Mouse (Mus musculus): ENCODE results near the gene Mroh7. TPM values are rescaled to one million over a fixed set of nuclear protein-coding genes. Genes with fewer than 3 reads are reported as not detected.
"Not testable (repeated sequence)": the region's sequence is repeated elsewhere in the genome, so short reads cannot be mapped to it uniquely, and the experiment has no call there.

Mroh7 gene
- total and polyA plus RNA-seq, 3 experiments = 0.29 to 1.2 (median 0.34) TPM

GRCm38 (mm10) chr4:106737904-106738303 lies 7.2 kb upstream of the Mroh7 start:
- Histone ChIP-seq H3K4me1 (ENCODE audit: control insufficient read depth, insufficient read depth, low read length) (no peaks in the 10 kb centered on the region), H3K4me3 (no peak overlapping the region), H3K27me3 (ENCODE audit: control insufficient read depth, insufficient read depth, low read length) (no peaks in the 10 kb centered on the region), H3K9ac (ENCODE audit: low read depth, low read length) (no peak overlapping the region), H3K79me2 (replicated peaks; ENCODE audit: control insufficient read depth, insufficient read depth, low read length) (no peaks in the 10 kb centered on the region), H3K27ac (no peak overlapping the region), H3K36me3 (ENCODE audit: control insufficient read depth, insufficient read depth, low read length) (no peaks in the 10 kb centered on the region)
- 77% methylated on average over 3 of the region's 3 CpGs for WGBS
- intact Hi-C loops (cut with DNase I) = no loop called here
- no peak for TF ChIP-seq POLR2A (IDR thresholded peaks at IDR 0.05; ENCODE audit: insufficient read depth, low read depth, low read length)
- no peak for TF ChIP-seq EP300 (IDR thresholded peaks at IDR 0.05; ENCODE audit: insufficient read depth, low read depth, low read length)
- TF ChIP-seq CTCF (IDR thresholded peaks at IDR 0.05) = no peak
- DNase-seq = no peak

GRCm38 (mm10) chr4:106736884-106737283 lies 6.2 kb upstream of the Mroh7 start:
- intact Hi-C loops (cut with DNase I); H3K4me3 ChIP-seq; H3K27me3 ChIP-seq (ENCODE audit: control insufficient read depth, insufficient read depth, low read length); DNase-seq; H3K27ac ChIP-seq; H3K79me2 ChIP-seq (replicated peaks; ENCODE audit: control insufficient read depth, insufficient read depth, low read length); H3K9ac ChIP-seq (ENCODE audit: low read depth, low read length); H3K4me1 ChIP-seq (ENCODE audit: control insufficient read depth, insufficient read depth, low read length); H3K36me3 ChIP-seq (ENCODE audit: control insufficient read depth, insufficient read depth, low read length): not testable (repeated sequence)
- WGBS = 92% methylated on average over 1 of the region's 1 CpGs

- no peak for TF ChIP-seq CTCF (IDR thresholded peaks at IDR 0.05)
- no peak for TF ChIP-seq EP300 (IDR thresholded peaks at IDR 0.05; ENCODE audit: insufficient read depth, low read depth, low read length)
- no peak for TF ChIP-seq POLR2A (IDR thresholded peaks at IDR 0.05; ENCODE audit: insufficient read depth, low read depth, low read length)
- Histone ChIP-seq H3K79me2 (replicated peaks; ENCODE audit: control insufficient read depth, insufficient read depth, low read length) (no peaks in the 10 kb centered on the region), H3K27me3 (ENCODE audit: control insufficient read depth, insufficient read depth, low read length) (no peaks in the 10 kb centered on the region), H3K9ac (ENCODE audit: low read depth, low read length) (no peak within 1 kb of the TSS), H3K4me1 (ENCODE audit: control insufficient read depth, insufficient read depth, low read length) (no peaks in the 10 kb centered on the region), H3K4me3 (no peak within 1 kb of the TSS), H3K36me3 (ENCODE audit: control insufficient read depth, insufficient read depth, low read length) (no peaks in the 10 kb centered on the region), H3K27ac (no peak within 1 kb of the TSS)
- 38% methylated on average over 4 of the region's 4 CpGs for WGBS
- no peak for DNase-seq
- intact Hi-C loops (cut with DNase I) = no loop called here
Observed at GRCm38 (mm10) chr4:106733636-106734035, 2.9 kb upstream of the Mroh7 start, which contains the start of gene Fam151a. Gene Fam151a (plus strand): TSS chr4:106733889.

- peak in 1 of 2 experiments; percentile 26 for DNase-seq
- intact Hi-C loops (cut with DNase I) = no loop called here
- 46% methylated on average over 4 of the region's 4 CpGs for WGBS
Observed at GRCm38 (mm10) chr4:106720631-106721030, 10.1 kb downstream of the Mroh7 start.

GRCm38 (mm10) chr4:106713622-106714021 lies 17.1 kb downstream of the Mroh7 start:
- intact Hi-C loops (cut with DNase I) = no loop called here
- 83% methylated on average over 6 of the region's 6 CpGs for WGBS
- no peaks in the 10 kb centered on the region for H3K27me3 ChIP-seq (ENCODE audit: control insufficient read depth, insufficient read depth, low read length)

More at GRCm38 (mm10) chr4:106720631-106721030, 10.1 kb downstream of the Mroh7 start:
- H3K4me3 ChIP-seq = no peak overlapping the region
- H3K27me3 ChIP-seq (ENCODE audit: control insufficient read depth, insufficient read depth, low read length) = no peaks in the 10 kb centered on the region
- no peak overlapping the region for H3K9ac ChIP-seq (ENCODE audit: low read depth, low read length)
- no peaks in the 10 kb centered on the region for H3K79me2 ChIP-seq (replicated peaks; ENCODE audit: control insufficient read depth, insufficient read depth, low read length)
- TF ChIP-seq CTCF (IDR thresholded peaks at IDR 0.05) (no peak), POLR2A (IDR thresholded peaks at IDR 0.05; ENCODE audit: insufficient read depth, low read depth, low read length) (no peak), EP300 (IDR thresholded peaks at IDR 0.05; ENCODE audit: insufficient read depth, low read depth, low read length) (no peak)
- H3K36me3 ChIP-seq (ENCODE audit: control insufficient read depth, insufficient read depth, low read length) = no peaks in the 10 kb centered on the region
- H3K4me1 ChIP-seq (ENCODE audit: control insufficient read depth, insufficient read depth, low read length) = no peaks in the 10 kb centered on the region
- no peak overlapping the region for H3K27ac ChIP-seq

GRCm38 (mm10) chr4:106708408-106708807 lies 22.3 kb downstream of the Mroh7 start:
- Histone ChIP-seq H3K4me3 (no peak overlapping the region), H3K27me3 (ENCODE audit: control insufficient read depth, insufficient read depth, low read length) (no peaks in the 10 kb centered on the region), H3K27ac (no peak overlapping the region), H3K4me1 (ENCODE audit: control insufficient read depth, insufficient read depth, low read length) (no peaks in the 10 kb centered on the region), H3K9ac (ENCODE audit: low read depth, low read length) (no peak overlapping the region), H3K79me2 (replicated peaks; ENCODE audit: control insufficient read depth, insufficient read depth, low read length) (no peaks in the 10 kb centered on the region), H3K36me3 (ENCODE audit: control insufficient read depth, insufficient read depth, low read length) (no peaks in the 10 kb centered on the region)
- peak; percentile 90 for TF ChIP-seq CTCF (IDR thresholded peaks at IDR 0.05)
- no peak for TF ChIP-seq POLR2A (IDR thresholded peaks at IDR 0.05; ENCODE audit: insufficient read depth, low read depth, low read length)
- DNase-seq = peak; percentile 60 to 85
- intact Hi-C loops (cut with DNase I) = loop anchor here (1.0 kb wide), 2 partner anchors 77 to 94 kb away; no protein-coding TSS in a partner anchor
- WGBS = 1% methylated on average over 8 of the region's 8 CpGs

More at GRCm38 (mm10) chr4:106713622-106714021, 17.1 kb downstream of the Mroh7 start:
- TF ChIP-seq POLR2A (IDR thresholded peaks at IDR 0.05; ENCODE audit: insufficient read depth, low read depth, low read length) (no peak), EP300 (IDR thresholded peaks at IDR 0.05; ENCODE audit: insufficient read depth, low read depth, low read length) (no peak), CTCF (IDR thresholded peaks at IDR 0.05) (no peak)
- no peak overlapping the region for H3K27ac ChIP-seq
- no peaks in the 10 kb centered on the region for H3K4me1 ChIP-seq (ENCODE audit: control insufficient read depth, insufficient read depth, low read length)
- no peak overlapping the region for H3K9ac ChIP-seq (ENCODE audit: low read depth, low read length)
- no peak overlapping the region for H3K4me3 ChIP-seq
- no peaks in the 10 kb centered on the region for H3K79me2 ChIP-seq (replicated peaks; ENCODE audit: control insufficient read depth, insufficient read depth, low read length)
- H3K36me3 ChIP-seq (ENCODE audit: control insufficient read depth, insufficient read depth, low read length) = no peaks in the 10 kb centered on the region
- DNase-seq = no peak
